In genomic region chrX:12136261-12137101, GRCm38 (mm10) we compare ENCODE assay signal across 8 mouse cellular contexts. TPM values are rescaled to one million over a fixed set of nuclear protein-coding genes. Genes with fewer than 3 reads are reported as not detected.
DNase-seq lines count a peak whose midpoint lies in the region; ATAC-seq and TF ChIP-seq lines count a peak whose summit lies in the region.

No protein-coding gene starts in this region.

- H3K27me3 ChIP-seq in heart, embryonic 15.5 days = peaks cover 75% of the 10 kb centered on the region
- H3K27me3 ChIP-seq in limb, embryonic 10.5 days (ENCODE audit: low read depth, poor library complexity, severe bottlenecking) = peaks cover 100% of the 10 kb centered on the region
- peaks cover 73% of the 10 kb centered on the region for H3K27me3 ChIP-seq in midbrain, embryonic 11.5 days (ENCODE audit: control insufficient read depth, insufficient read depth, low read length)

- H3K27ac ChIP-seq in cortical plate, adult 2 months (ENCODE audit: insufficient read depth, low read length) = peak overlapping the region; percentile 83
- H3K27ac ChIP-seq in heart, embryonic 15.5 days = peak overlapping the region; percentile 90
- peak overlapping the region; percentile 88 for H3K27ac ChIP-seq in limb, embryonic 10.5 days
- H3K27ac ChIP-seq in midbrain, embryonic 11.5 days (ENCODE audit: low read depth, low read length) = peak overlapping the region; percentile 89

- H3K4me3 ChIP-seq in cortical plate, adult 2 months (ENCODE audit: insufficient read depth, low read length) = peak overlapping the region; percentile 62
- peak overlapping the region; percentile 48 for H3K4me3 ChIP-seq in heart, embryonic 15.5 days
- peak overlapping the region; percentile 50 for H3K4me3 ChIP-seq in limb, embryonic 10.5 days
- H3K4me3 ChIP-seq in midbrain, embryonic 11.5 days (ENCODE audit: low read depth, low read length) = peak overlapping the region; percentile 31

- H3K4me1 ChIP-seq in cortical plate, adult 2 months (ENCODE audit: control insufficient read depth, insufficient read depth, low read length) = no peaks in the 10 kb centered on the region; the same call in 1 of the 2 replicates
- H3K4me1 ChIP-seq in heart, embryonic 15.5 days (replicated peaks) = peaks cover 34% of the 10 kb centered on the region
- H3K4me1 ChIP-seq in limb, embryonic 10.5 days = peaks cover 82% of the 10 kb centered on the region
- H3K4me1 ChIP-seq in midbrain, embryonic 11.5 days (ENCODE audit: control insufficient read depth, insufficient read depth, low read length) = peaks cover 35% of the 10 kb centered on the region

- no peak for TF ChIP-seq POLR2A in cortical plate, adult 2 months (IDR thresholded peaks at IDR 0.05; ENCODE audit: extremely low read depth, insufficient read depth, low read length)

- peak overlapping the region; percentile 50 for H3K9ac ChIP-seq in heart, embryonic 15.5 days
- H3K9ac ChIP-seq in midbrain, embryonic 11.5 days (ENCODE audit: low read length) = peak overlapping the region; percentile 49

- no peaks in the 10 kb centered on the region for H3K36me3 ChIP-seq in heart, embryonic 15.5 days
- no peaks in the 10 kb centered on the region for H3K36me3 ChIP-seq in limb, embryonic 10.5 days
- no peaks in the 10 kb centered on the region for H3K36me3 ChIP-seq in midbrain, embryonic 11.5 days (ENCODE audit: control insufficient read depth, insufficient read depth, low read length)

- WGBS in heart, embryonic 15.5 days = 1% methylated on average over 49 of the region's 50 CpGs
- 2% methylated on average over 47 of the region's 50 CpGs for WGBS in limb, embryonic 10.5 days
- 1% methylated on average over 49 of the region's 50 CpGs for WGBS in midbrain, embryonic 11.5 days

- H3K4me2 ChIP-seq in heart, embryonic 15.5 days = peak overlapping the region; percentile 77
- H3K4me2 ChIP-seq in midbrain, embryonic 11.5 days = peak overlapping the region; percentile 59

- no peaks in the 10 kb centered on the region for H3K9me3 ChIP-seq in heart, embryonic 15.5 days (replicated peaks)
- H3K9me3 ChIP-seq in limb, embryonic 10.5 days (replicated peaks) = no peaks in the 10 kb centered on the region
- H3K9me3 ChIP-seq in midbrain, embryonic 11.5 days (ENCODE audit: control insufficient read depth, low read length) = no peaks in the 10 kb centered on the region

- no peak for TF ChIP-seq CTCF in cortical plate, adult 2 months (IDR thresholded peaks at IDR 0.05; ENCODE audit: extremely low read depth, insufficient read depth, low read length)

- peak; percentile 36 for ATAC-seq in heart, embryonic 15.5 days (replicated peaks; ENCODE audit: insufficient number of reproducible peaks, insufficient read depth, low FRiP score, low read depth)
- ATAC-seq in midbrain, embryonic 11.5 days (ENCODE audit: low FRiP score) = peak; percentile 51

- DNase-seq in kidney, adult 18-20 months = peak; percentile 58
- DNase-seq in kidney, adult 11 months = no peak
- DNase-seq in limb, embryonic 10.5 days (ENCODE audit: low spot score) = peak; percentile 73
- peak; percentile 95 for DNase-seq in midbrain, embryonic 11.5 days (ENCODE audit: low spot score, missing footprints)
- peak; percentile 46 for DNase-seq in thymus, postnatal 25 days
- no peak for DNase-seq in frontal cortex, postnatal 25 days (ENCODE audit: low spot score in 2 of 2)

RNA-seq across cellular contexts. Expression of gene Bcor, which starts 23.7 kb away (rescaled TPM):
- 17.7 and 18.5 TPM in 2 replicates for polyA plus RNA-seq in cortical plate, adult 2 months (2012; rRNA removed)
- polyA plus RNA-seq in heart, embryonic 15.5 days (2015; fragmentation: Nextera tagmentation; extraction: Ambion mirVana) = 11.7 and 14.9 TPM in 2 replicates
- 20.7 and 26.5 TPM in 2 replicates for polyA plus RNA-seq in limb, embryonic 10.5 days (2016; fragmentation: Nextera tagmentation; extraction: Ambion mirVana)
- polyA plus RNA-seq in midbrain, embryonic 11.5 days (2014; fragmentation: Nextera tagmentation; extraction: Ambion mirVana) = 26.3 and 27.7 TPM in 2 replicates

Comparison
In these comparisons a context has a peak if more than half of its experiments do, and no peak if none do; other contexts are left out.
1. DNase-seq: peak in kidney, adult 18-20 months (single experiment), limb, embryonic 10.5 days (single experiment), midbrain, embryonic 11.5 days (single experiment) and thymus, postnatal 25 days (single experiment); none in kidney, adult 11 months (single experiment) and frontal cortex, postnatal 25 days (0 of 2).
2. Peak in every context shown above with its lines, with median percentiles within 50 percentile points of each other: H3K27ac ChIP-seq and H3K4me3 ChIP-seq.